Mouse (Mus musculus): ENCODE results near the gene Srms.

DNA sequence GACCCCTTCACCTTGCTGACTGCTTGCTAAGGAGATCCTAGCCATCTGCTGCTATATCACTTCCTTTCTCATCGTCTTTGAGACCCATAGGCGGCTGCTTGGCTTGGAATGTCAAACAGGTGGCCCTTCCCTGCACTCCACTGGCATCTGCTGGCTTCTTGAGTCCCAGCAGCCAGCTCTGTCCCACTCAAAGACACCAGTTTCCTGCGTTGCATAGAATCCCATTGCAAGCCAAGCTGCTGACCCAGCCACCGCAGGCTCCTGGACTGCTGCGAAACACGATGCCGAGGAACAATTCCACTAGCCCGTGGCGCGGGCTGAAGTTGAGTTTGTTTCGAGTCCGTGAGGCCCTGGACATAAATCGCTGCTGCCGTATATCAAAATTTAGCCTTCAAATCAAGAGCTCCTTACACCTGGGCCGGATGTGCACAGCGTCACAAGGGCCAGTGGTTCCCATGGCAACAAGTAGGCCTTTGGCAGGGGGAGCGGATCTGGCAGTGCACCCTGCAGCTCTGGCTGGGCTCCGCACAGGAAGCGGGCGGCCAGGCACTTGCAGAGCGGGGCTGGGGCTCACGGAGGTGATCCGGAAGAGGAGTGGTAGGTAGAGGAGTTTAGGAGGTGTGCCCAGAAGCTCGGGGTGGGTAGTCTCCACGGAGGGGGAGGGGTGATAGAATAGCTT lies 6.7 kb upstream of the Srms start, which contains the start of gene Fndc11:
- TF ChIP-seq CTCF (IDR thresholded peaks at IDR 0.05 in 2 of 3, conservative IDR thresholded peaks at IDR 0.05 in 1 of 3; ENCODE audit: control insufficient read depth in 1 of 3, insufficient read depth in 1 of 3, low read depth in 2 of 3, low read length in 3 of 3, poor library complexity in 1 of 3, severe bottlenecking in 1 of 3) (no peak), MAFK (IDR thresholded peaks at IDR 0.05; ENCODE audit: borderline replicate concordance, low read depth, low read length) (no peak), TAL1 (IDR thresholded peaks at IDR 0.05; ENCODE audit: low read length) (no peak), POLR2AphosphoS2 (IDR thresholded peaks at IDR 0.05; ENCODE audit: low read length) (no peak)

All from MEL (cell line).